In genomic region chr12:100124913-100125798, GRCm38 (mm10) we compare ENCODE assay signal across 8 mouse cellular contexts. TPM values are rescaled to one million over a fixed set of nuclear protein-coding genes. Genes with fewer than 3 reads are reported as not detected.
DNase-seq lines count a peak whose midpoint lies in the region; ATAC-seq and TF ChIP-seq lines count a peak whose summit lies in the region.
"Had no signal": no experiment of that assay in that cellular context is flagged by ENCODE, and none has a peak within 500 bp of the region (broad histone marks: within the 10 kb centered on the region; RNA-seq: fewer than 3 reads in every experiment).

No protein-coding gene starts in this region.

- H3K36me3 ChIP-seq in kidney, embryonic 14.5 days (ENCODE audit: control insufficient read depth, insufficient read depth, low read length): peaks cover 80% of the 10 kb centered on the region
- H3K36me3 ChIP-seq in E14TG2a.4 (ENCODE audit: insufficient read depth, low read length): peaks cover 93% of the 10 kb centered on the region
- H3K36me3 ChIP-seq in MEL (ENCODE audit: control insufficient read depth in 1 of 2, insufficient read depth in 2 of 2, low read length in 2 of 2): peaks cover 5 to 9% of the 10 kb centered on the region in 2 experiments

- 83% methylated on average over 16 of the region's 16 CpGs for whole genome bisulfite sequencing in kidney, embryonic 14.5 days

- no peak for TF ChIP-seq EP300 in MEL (IDR thresholded peaks at IDR 0.05; ENCODE audit: low read depth in 1 of 2, low read length in 2 of 2)

- H3K27me3 ChIP-seq in kidney, embryonic 14.5 days (ENCODE audit: control insufficient read depth, insufficient read depth, low read length): no peaks in the 10 kb centered on the region
- H3K27me3 ChIP-seq in E14TG2a.4 (ENCODE audit: insufficient read depth, low read length) (no peaks in the 10 kb centered on the region), MEL (ENCODE audit: control insufficient read depth in 1 of 2, insufficient read depth in 2 of 2, low read length in 2 of 2) (no peaks in the 10 kb centered on the region)

- H3K4me1 ChIP-seq in kidney, embryonic 14.5 days (ENCODE audit: control insufficient read depth, insufficient read depth, low read length): peaks cover 23% of the 10 kb centered on the region; the same call in 1 of the 2 replicates
- H3K4me1 ChIP-seq in E14TG2a.4 (replicated peaks; ENCODE audit: low read depth, low read length) (peaks cover 61% of the 10 kb centered on the region), MEL (ENCODE audit: control insufficient read depth in 1 of 2, insufficient read depth in 2 of 2, low read length in 2 of 2) (peaks cover 12 to 15% of the 10 kb centered on the region in 2 experiments)

- no peaks in the 10 kb centered on the region for H3K79me2 ChIP-seq in MEL (ENCODE audit: control insufficient read depth, insufficient read depth, low read length, poor library complexity)

- no peak overlapping the region for H3K4me3 ChIP-seq in kidney, embryonic 14.5 days (ENCODE audit: low read length)
- H3K4me3 ChIP-seq in E14TG2a.4 (replicated peaks; ENCODE audit: low read length) (no peak overlapping the region), MEL (ENCODE audit: control insufficient read depth in 1 of 2, insufficient read depth in 1 of 2, low read depth in 2 of 2, low read length in 2 of 2) (no peak overlapping the region)

- no peak for DNase-seq in kidney, adult 8-10 months
- DNase-seq in MEL (ENCODE audit: low read depth, low spot score): peak; percentile 46
- DNase-seq in kidney, postnatal 10 days: peak; percentile 40
- no peak for DNase-seq in embryo, embryonic 9.5 days (ENCODE audit: extremely low spot score)

- TF ChIP-seq POLR2A in MEL (IDR thresholded peaks at IDR 0.05; ENCODE audit: control insufficient read depth in 1 of 2, insufficient read depth in 1 of 2, low read depth in 1 of 2, low read length in 2 of 2, poor library complexity in 1 of 2): no peak

- no peak overlapping the region for H3K4me2 ChIP-seq in kidney, embryonic 14.5 days (replicated peaks; ENCODE audit: low read depth, low read length)

- 0 out of 2 replicates have a peak, but pooled peaks have one; percentile 4 for ATAC-seq in kidney, embryonic 14.5 days (ENCODE audit: low FRiP score, low TSS enrichment)
- ATAC-seq in erythroid progenitor cell, adult 5-6 weeks (replicated peaks; ENCODE audit: low FRiP score, poor library complexity, severe bottlenecking): no peak
- ATAC-seq: forebrain, embryonic 14.5 days had no signal

- no peak overlapping the region for H3K27ac ChIP-seq in kidney, embryonic 14.5 days (ENCODE audit: low read depth, low read length)
- H3K27ac ChIP-seq in MEL (ENCODE audit: control insufficient read depth, low read depth, low read length): no peak overlapping the region

- H3K9ac ChIP-seq in kidney, embryonic 14.5 days (ENCODE audit: low read depth, low read length): no peak overlapping the region
- no peak overlapping the region for H3K9ac ChIP-seq in MEL (ENCODE audit: control insufficient read depth, low read depth, low read length, poor library complexity, severe bottlenecking)

- TF ChIP-seq RAD21 in MEL (IDR thresholded peaks at IDR 0.05; ENCODE audit: low read depth, low read length): peak; percentile 28

- TF ChIP-seq CTCF in E14TG2a.4 (conservative IDR thresholded peaks at IDR 0.05; ENCODE audit: low read length) (peak; percentile 48), MEL (IDR thresholded peaks at IDR 0.05 in 2 of 3, conservative IDR thresholded peaks at IDR 0.05 in 1 of 3; ENCODE audit: control insufficient read depth in 1 of 3, insufficient read depth in 1 of 3, low read depth in 2 of 3, low read length in 3 of 3, poor library complexity in 1 of 3, severe bottlenecking in 1 of 3) (peak; percentile 50 to 68 (median 53))

- H3K9me3 ChIP-seq in kidney, embryonic 14.5 days (ENCODE audit: control insufficient read depth, low read length): no peaks in the 10 kb centered on the region
- no peaks in the 10 kb centered on the region for H3K9me3 ChIP-seq in E14TG2a.4 (ENCODE audit: low read length)
- no peaks in the 10 kb centered on the region for H3K9me3 ChIP-seq in MEL (replicated peaks; ENCODE audit: insufficient read depth, low read length)

TF ChIP-seq in MEL, 35 proteins besides CTCF, POLR2A, EP300 and RAD21:
- TF ChIP-seq TCF12 (IDR thresholded peaks at IDR 0.05; ENCODE audit: low read depth, low read length) (no peak), MAZ (IDR thresholded peaks at IDR 0.05; ENCODE audit: low read depth, low read length) (no peak), POLR2AphosphoS5 (IDR thresholded peaks at IDR 0.05; ENCODE audit: borderline replicate concordance, low read depth, low read length) (no peak), MAFK (IDR thresholded peaks at IDR 0.05; ENCODE audit: borderline replicate concordance, low read depth, low read length) (peak; percentile 63), CHD1 (IDR thresholded peaks at IDR 0.05; ENCODE audit: low read depth, low read length) (no peak), HCFC1 (IDR thresholded peaks at IDR 0.05; ENCODE audit: low read depth, low read length) (no peak), GATA1 (IDR thresholded peaks at IDR 0.05; ENCODE audit: low read depth, low read length) (no peak), ZC3H11A (IDR thresholded peaks at IDR 0.05; ENCODE audit: low read depth, low read length) (no peak), BHLHE40 (IDR thresholded peaks at IDR 0.05; ENCODE audit: borderline replicate concordance, low read depth, low read length) (no peak), E2F4 (IDR thresholded peaks at IDR 0.05; ENCODE audit: borderline replicate concordance, low read depth, low read length) (no peak), RCOR1 (IDR thresholded peaks at IDR 0.05; ENCODE audit: low read depth, low read length) (no peak), POLR2AphosphoS2 (IDR thresholded peaks at IDR 0.05; ENCODE audit: low read length) (peak; percentile 29), CHD2 (IDR thresholded peaks at IDR 0.05; ENCODE audit: low read length) (no peak), SIN3A (IDR thresholded peaks at IDR 0.05; ENCODE audit: low read length) (no peak), ETS1 (IDR thresholded peaks at IDR 0.05; ENCODE audit: low read depth, low read length) (no peak), USF1 (IDR thresholded peaks at IDR 0.05; ENCODE audit: low read depth, low read length) (no peak), TBP (IDR thresholded peaks at IDR 0.05; ENCODE audit: low read depth, low read length) (no peak), ELF1 (IDR thresholded peaks at IDR 0.05; ENCODE audit: low read depth, low read length) (no peak), MYB (IDR thresholded peaks at IDR 0.05; ENCODE audit: low read depth, low read length) (no peak), NELFE (IDR thresholded peaks at IDR 0.05; ENCODE audit: low read depth, low read length) (no peak; the same call in 1 of the 2 replicates), NRF1 (IDR thresholded peaks at IDR 0.05; ENCODE audit: insufficient read depth, low read depth, low read length, poor library complexity, severe bottlenecking) (no peak), SMC3 (IDR thresholded peaks at IDR 0.05; ENCODE audit: low read depth, low read length) (peak; percentile 33), GABPA (IDR thresholded peaks at IDR 0.05; ENCODE audit: low read depth, low read length) (no peak), TAL1 (IDR thresholded peaks at IDR 0.05; ENCODE audit: low read length) (no peak), UBTF (IDR thresholded peaks at IDR 0.05; ENCODE audit: borderline replicate concordance, insufficient read depth, low read depth, low read length) (no peak), MAX (IDR thresholded peaks at IDR 0.05; ENCODE audit: low read length) (no peak), MXI1 (IDR thresholded peaks at IDR 0.05; ENCODE audit: low read depth, low read length) (no peak), USF2 (IDR thresholded peaks at IDR 0.05; ENCODE audit: borderline replicate concordance in 1 of 2, insufficient read depth in 1 of 2, low read depth in 1 of 2, low read length in 2 of 2) (no peak), MEF2A (IDR thresholded peaks at IDR 0.05; ENCODE audit: extremely low read depth, insufficient replicate concordance, low read depth, low read length, poor library complexity, severe bottlenecking) (no peak), MYC (IDR thresholded peaks at IDR 0.05; ENCODE audit: low read depth, low read length) (no peak), ZMIZ1 (IDR thresholded peaks at IDR 0.05; ENCODE audit: low read depth, low read length) (0 out of 2 replicates have a peak, but pooled peaks have one; percentile 5), ZKSCAN1 (IDR thresholded peaks at IDR 0.05; ENCODE audit: low read depth, low read length) (no peak), KAT2A (conservative IDR thresholded peaks at IDR 0.05; ENCODE audit: low read depth, low read length) (no peak), ZNF384 (IDR thresholded peaks at IDR 0.05; ENCODE audit: low read depth, low read length) (no peak)

RNA-seq across cellular contexts. Expression of gene Psmc1, which starts 15.2 kb away (rescaled TPM):
- 324 and 348 TPM in 2 replicates for polyA plus RNA-seq in kidney, embryonic 14.5 days (2014; fragmentation: Nextera tagmentation; extraction: Ambion mirVana)
- 322 and 353 TPM in 2 replicates for total RNA-seq in MEL (2012; rRNA removed)
- 100 to 1,000 TPM in 1 of 2 experiments, not detected in 1; 501 TPM for polyA plus RNA-seq in MEL (2012; ENCODE audit: insufficient read depth in 1 of 2, insufficient read length in 2 of 2, low read depth in 1 of 2, low replicate concordance in 2 of 2, missing spikeins in 1 of 2)
- total RNA-seq in erythroid progenitor cell, adult 5-6 weeks (2015; ENCODE audit: low replicate concordance): 70.0 and 102 TPM in 2 replicates
- 46.8 and 113 TPM in 2 replicates for total RNA-seq in erythroid progenitor cell, adult 5-6 weeks (2017; ENCODE audit: low replicate concordance)

RNA-seq across cellular contexts. Expression of gene Nrde2, which starts 34.3 kb away (rescaled TPM):
- polyA plus RNA-seq in kidney, embryonic 14.5 days (2014; fragmentation: Nextera tagmentation; extraction: Ambion mirVana): 11.7 and 20.1 TPM in 2 replicates
- total RNA-seq in MEL (2012; rRNA removed): 16.5 and 17.7 TPM in 2 replicates
- polyA plus RNA-seq in MEL (2012; ENCODE audit: insufficient read depth in 1 of 2, insufficient read length in 2 of 2, low read depth in 1 of 2, low replicate concordance in 2 of 2, missing spikeins in 1 of 2): 10 to 100 TPM in 1 of 2 experiments, not detected in 1; 17.2 TPM
- total RNA-seq in erythroid progenitor cell, adult 5-6 weeks (2015; ENCODE audit: low replicate concordance): 1.4 and 10.1 TPM in 2 replicates
- 4.8 and 11.3 TPM in 2 replicates for total RNA-seq in erythroid progenitor cell, adult 5-6 weeks (2017; ENCODE audit: low replicate concordance)

Comparison
In these comparisons a context has a peak if more than half of its experiments do, and no peak if none do; other contexts are left out.
1. DNase-seq: peak in MEL (single experiment) and kidney, postnatal 10 days (single experiment); none in kidney, adult 8-10 months (0 of 2) and embryo, embryonic 9.5 days (single experiment).